Mouse (Mus musculus) heart, adult 2 months (tissue): ENCODE results near the gene Ttc28.

Source experiments
- CTCF ChIP-seq: fragments of 200-600 bp; IDR thresholded peaks from 2 replicates; pipeline ENCODE4 v1.8.1; 2022; ENCODE audit warnings: antibody characterized with exemption, mild to moderate bottlenecking, moderate library complexity
- EP300 ChIP-seq: fragments of 200-500 bp; IDR thresholded peaks from 2 replicates; pipeline ENCODE4 v1.6.1; 2011; ENCODE audit warnings: low read depth, low read length, control low read depth; ENCODE audit not compliant: insufficient read depth
- POLR2A ChIP-seq: fragments of 200-500 bp; IDR thresholded peaks from 2 replicates; pipeline ENCODE4 v1.6.1; 2011; ENCODE audit warnings: mild to moderate bottlenecking, low read depth, low read length, control low read depth; ENCODE audit not compliant: insufficient read depth

DNA sequence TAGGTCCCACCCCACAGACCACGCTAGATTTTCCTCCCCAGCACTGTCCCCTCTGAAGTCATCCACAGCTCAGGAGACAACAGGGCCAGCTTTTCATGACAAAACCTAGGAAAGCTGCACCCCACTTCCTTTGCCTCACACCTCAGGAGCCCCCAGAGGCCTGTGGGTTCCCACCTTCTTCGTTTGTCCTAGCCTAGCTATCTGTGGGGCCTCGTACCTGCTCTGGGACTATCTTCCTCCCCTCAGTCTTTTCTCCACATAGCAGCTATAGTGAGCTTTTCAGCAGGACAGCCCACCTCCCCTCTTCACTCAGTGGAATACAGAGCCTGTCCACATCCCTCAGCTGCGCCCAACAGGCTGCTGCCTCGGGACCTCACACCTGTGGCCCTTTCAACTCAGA is 418.2 kb downstream of the Ttc28 start:
- TF ChIP-seq CTCF (no peak), POLR2A (no peak), EP300 (no peak)
